Mouse (Mus musculus): ENCODE measurements around the gene Tnfrsf21. TPM values are rescaled to one million over a fixed set of nuclear protein-coding genes. Genes with fewer than 3 reads are reported as not detected.
A peak's percentile ranks its signal among the peaks of the same experiment; 100 is the strongest.

Tnfrsf21 gene
- 20.8 and 25.4 TPM in 2 replicates for polyA plus RNA-seq (2014; fragmentation: Nextera tagmentation; extraction: Ambion mirVana)

DNA sequence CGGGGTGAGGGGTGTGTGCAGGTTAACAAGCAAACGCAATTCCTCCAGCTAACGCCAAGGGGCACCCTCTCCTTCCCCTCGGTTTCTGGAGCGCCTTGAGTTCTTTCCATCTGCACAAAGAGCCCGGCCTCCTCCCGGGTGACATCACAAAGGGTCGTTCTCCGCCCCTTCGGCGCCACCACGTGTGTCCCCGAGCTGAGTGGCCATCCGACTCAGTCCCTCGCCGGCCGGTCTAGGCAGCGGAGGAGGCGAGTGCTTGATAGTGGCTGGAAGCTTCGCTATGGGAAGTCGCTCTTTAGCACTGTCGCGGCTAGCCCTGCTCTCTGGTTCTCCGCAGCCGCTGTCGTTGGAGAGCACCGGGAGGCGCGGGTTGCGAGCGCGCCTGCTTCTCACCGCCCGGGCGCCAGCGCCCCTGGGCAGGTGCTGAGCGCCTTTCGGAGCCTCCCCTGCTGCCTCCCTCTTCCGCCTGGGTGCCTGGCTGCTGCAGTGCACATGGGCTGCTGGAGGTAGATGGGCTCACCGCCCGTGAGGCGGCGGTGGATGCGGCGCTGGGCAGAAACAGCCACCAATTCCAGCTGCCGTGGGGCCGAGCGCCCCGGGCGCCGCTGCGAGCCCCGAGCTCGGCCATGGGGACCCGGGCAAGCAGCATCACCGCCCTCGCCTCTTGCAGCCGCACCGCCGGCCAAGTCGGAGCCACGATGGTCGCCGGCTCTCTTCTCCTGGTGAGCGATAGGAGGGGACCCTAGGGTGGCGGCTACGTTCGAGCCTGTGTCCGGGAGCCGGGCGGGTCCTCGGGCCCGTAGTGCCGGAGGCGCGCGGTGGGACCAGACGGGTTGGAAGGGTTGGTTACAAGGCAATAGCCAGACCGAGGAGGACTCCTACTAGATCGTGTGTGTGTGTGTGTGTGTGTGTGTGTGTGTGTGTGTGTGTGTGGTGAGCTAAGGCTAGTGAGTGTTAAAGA, at the start of gene Tnfrsf21:
Gene Tnfrsf21 (plus strand): TSS at position 185 of the 961 bp plus-strand sequence.
- Histone ChIP-seq H3K4me3 (ENCODE audit: low read depth, low read length) (peak within 1 kb of the TSS; percentile 83), H3K36me3 (replicated peaks; ENCODE audit: control insufficient read depth, insufficient read depth, low read depth, low read length) (no peaks in the 10 kb centered on the region), H3K9ac (replicated peaks; ENCODE audit: low read length) (peak within 1 kb of the TSS; percentile 86), H3K27ac (replicated peaks; ENCODE audit: low read depth, low read length) (0 out of 2 replicates have a peak within 1 kb of the TSS, but pooled peaks have one; percentile 20), H3K4me2 (ENCODE audit: low read depth, low read length) (peak within 1 kb of the TSS; percentile 94), H3K4me1 (ENCODE audit: control insufficient read depth, insufficient read depth, low read length) (no peaks in the 10 kb centered on the region), H3K27me3 (ENCODE audit: control insufficient read depth, insufficient read depth, low read length) (no peaks in the 10 kb centered on the region), H3K9me3 (replicated peaks; ENCODE audit: control insufficient read depth, low read length) (no peaks in the 10 kb centered on the region)
- DNase-seq (ENCODE audit: low spot score) = peak; percentile 95
- under 1% methylated on average over 77 of the region's 80 CpGs for WGBS
- ATAC-seq (replicated peaks; ENCODE audit: insufficient number of reproducible peaks, low FRiP score, low TSS enrichment, low read depth) = peak; percentile 92

DNA sequence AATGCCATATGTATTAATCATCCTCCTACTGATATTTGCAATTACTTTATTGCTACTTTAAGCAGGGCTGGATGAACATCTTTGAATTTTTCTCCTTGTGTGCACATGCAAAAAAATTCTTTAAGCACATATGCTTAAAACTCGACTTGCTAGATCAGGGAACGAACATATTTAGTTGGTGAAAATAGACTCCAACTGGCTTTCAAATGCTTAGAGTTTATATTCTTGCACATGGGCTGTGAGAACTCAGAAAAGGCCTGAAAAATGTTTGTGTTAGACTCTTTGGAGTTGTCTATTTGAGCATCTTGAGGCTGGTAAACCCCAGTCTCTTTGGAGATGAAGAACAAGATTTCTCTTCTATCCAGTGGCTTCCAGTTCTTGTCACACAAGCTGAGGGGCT, 48.2 kb upstream of the Tnfrsf21 start:
- no peaks in the 10 kb centered on the region for H3K36me3 ChIP-seq (replicated peaks; ENCODE audit: control insufficient read depth, insufficient read depth, low read depth, low read length)
- 82% methylated on average over 2 of the region's 2 CpGs for WGBS
- no peak overlapping the region for H3K9ac ChIP-seq (replicated peaks; ENCODE audit: low read length)
- no peak overlapping the region for H3K4me3 ChIP-seq (ENCODE audit: low read depth, low read length)
- no peak for ATAC-seq (replicated peaks; ENCODE audit: insufficient number of reproducible peaks, low FRiP score, low TSS enrichment, low read depth)
- DNase-seq (ENCODE audit: low spot score) = no peak
- no peak overlapping the region for H3K4me2 ChIP-seq (ENCODE audit: low read depth, low read length)
- no peak overlapping the region for H3K27ac ChIP-seq (replicated peaks; ENCODE audit: low read depth, low read length)
- H3K9me3 ChIP-seq (replicated peaks; ENCODE audit: control insufficient read depth, low read length) = no peaks in the 10 kb centered on the region
- H3K4me1 ChIP-seq (ENCODE audit: control insufficient read depth, insufficient read depth, low read length) = no peaks in the 10 kb centered on the region
- no peaks in the 10 kb centered on the region for H3K27me3 ChIP-seq (ENCODE audit: control insufficient read depth, insufficient read depth, low read length)

DNA sequence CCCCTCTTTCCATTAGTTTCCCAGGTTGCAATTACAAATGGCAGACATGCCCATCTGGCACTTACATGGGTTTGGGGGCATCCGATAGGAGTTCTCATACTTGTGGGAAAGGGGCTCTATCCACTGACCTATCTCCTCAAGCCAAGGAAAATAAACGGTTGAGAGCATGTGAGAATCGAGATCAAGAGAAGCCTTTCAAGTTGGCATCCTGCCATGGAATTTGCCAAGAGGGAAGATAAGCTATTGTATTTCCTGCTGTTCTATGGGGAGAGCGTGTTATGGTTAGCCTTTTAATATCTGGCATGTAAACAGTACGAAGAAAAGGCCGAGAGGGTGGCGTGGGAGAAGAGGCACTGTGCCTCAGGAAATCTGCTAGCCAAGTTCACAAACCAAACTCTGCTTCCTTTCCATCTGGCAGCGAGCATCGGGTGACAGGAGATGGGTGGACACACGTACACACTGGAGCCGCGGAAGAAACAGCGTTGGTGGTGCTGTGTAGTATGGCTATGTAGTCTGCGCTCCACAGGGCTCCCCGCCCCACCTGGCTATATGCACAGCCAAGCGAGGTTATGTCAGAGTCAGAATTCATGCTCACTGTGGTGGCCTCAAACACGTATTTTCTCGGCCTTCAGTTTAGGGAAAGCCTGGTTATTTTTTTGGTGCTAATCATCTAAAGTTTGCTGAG, 40.9 kb upstream of the Tnfrsf21 start:
- Histone ChIP-seq H3K9ac (replicated peaks; ENCODE audit: low read length) (no peak overlapping the region), H3K27me3 (ENCODE audit: control insufficient read depth, insufficient read depth, low read length) (no peaks in the 10 kb centered on the region), H3K4me3 (ENCODE audit: low read depth, low read length) (no peak overlapping the region), H3K4me1 (ENCODE audit: control insufficient read depth, insufficient read depth, low read length) (no peaks in the 10 kb centered on the region), H3K4me2 (ENCODE audit: low read depth, low read length) (no peak overlapping the region), H3K36me3 (replicated peaks; ENCODE audit: control insufficient read depth, insufficient read depth, low read depth, low read length) (no peaks in the 10 kb centered on the region), H3K9me3 (replicated peaks; ENCODE audit: control insufficient read depth, low read length) (no peaks in the 10 kb centered on the region), H3K27ac (replicated peaks; ENCODE audit: low read depth, low read length) (no peak overlapping the region)
- DNase-seq (ENCODE audit: low spot score) (no peak), ATAC-seq (replicated peaks; ENCODE audit: insufficient number of reproducible peaks, low FRiP score, low TSS enrichment, low read depth) (no peak)
- WGBS = 76% methylated on average over 18 of the region's 18 CpGs

GRCm38 (mm10) chr17:42977766-42978165, 38.6 kb upstream of the Tnfrsf21 start:
- no peaks in the 10 kb centered on the region for H3K9me3 ChIP-seq (replicated peaks; ENCODE audit: control insufficient read depth, low read length)
- no peak overlapping the region for H3K9ac ChIP-seq (replicated peaks; ENCODE audit: low read length)
- WGBS = 69% methylated on average over 7 of the region's 7 CpGs
- no peaks in the 10 kb centered on the region for H3K4me1 ChIP-seq (ENCODE audit: control insufficient read depth, insufficient read depth, low read length)
- no peaks in the 10 kb centered on the region for H3K27me3 ChIP-seq (ENCODE audit: control insufficient read depth, insufficient read depth, low read length)
- H3K4me2 ChIP-seq (ENCODE audit: low read depth, low read length) = no peak overlapping the region
- no peak for ATAC-seq (replicated peaks; ENCODE audit: insufficient number of reproducible peaks, low FRiP score, low TSS enrichment, low read depth)
- DNase-seq (ENCODE audit: low spot score) = no peak
- no peaks in the 10 kb centered on the region for H3K36me3 ChIP-seq (replicated peaks; ENCODE audit: control insufficient read depth, insufficient read depth, low read depth, low read length)
- no peak overlapping the region for H3K4me3 ChIP-seq (ENCODE audit: low read depth, low read length)
- H3K27ac ChIP-seq (replicated peaks; ENCODE audit: low read depth, low read length) = no peak overlapping the region

DNA sequence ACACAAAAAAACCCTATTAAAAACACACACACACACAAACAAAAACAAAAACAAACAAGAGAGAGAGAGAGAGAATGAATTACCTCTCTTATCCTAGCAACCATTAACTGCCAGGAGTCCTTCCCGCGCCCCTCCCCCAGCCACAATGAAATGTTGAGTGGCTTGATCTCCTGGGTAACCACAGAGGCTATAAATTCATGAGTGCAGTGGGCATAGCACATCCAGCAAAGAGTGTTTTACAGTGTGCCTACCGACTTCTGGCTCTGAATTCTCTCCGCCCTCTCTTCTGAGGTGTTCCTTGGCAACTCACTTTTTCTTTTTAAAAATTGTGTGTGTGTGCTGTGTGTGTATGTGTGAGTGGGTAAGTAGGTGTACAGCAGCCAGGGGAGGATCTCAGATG, 38.0 kb upstream of the Tnfrsf21 start:
- WGBS = 81% methylated on average over 4 of the region's 4 CpGs
- DNase-seq (ENCODE audit: low spot score) = no peak
- no peak for ATAC-seq (replicated peaks; ENCODE audit: insufficient number of reproducible peaks, low FRiP score, low TSS enrichment, low read depth)

GRCm38 (mm10) chr17:42981806-42982205, 34.5 kb upstream of the Tnfrsf21 start:
- 86% methylated on average over 3 of the region's 3 CpGs for WGBS
- H3K4me2 ChIP-seq (ENCODE audit: low read depth, low read length) = no peak overlapping the region
- no peak overlapping the region for H3K27ac ChIP-seq (replicated peaks; ENCODE audit: low read depth, low read length)
- H3K36me3 ChIP-seq (replicated peaks; ENCODE audit: control insufficient read depth, insufficient read depth, low read depth, low read length) = no peaks in the 10 kb centered on the region
- H3K27me3 ChIP-seq (ENCODE audit: control insufficient read depth, insufficient read depth, low read length) = no peaks in the 10 kb centered on the region
- DNase-seq (ENCODE audit: low spot score) = no peak
- H3K9ac ChIP-seq (replicated peaks; ENCODE audit: low read length) = no peak overlapping the region
- no peak overlapping the region for H3K4me3 ChIP-seq (ENCODE audit: low read depth, low read length)
- no peak for ATAC-seq (replicated peaks; ENCODE audit: insufficient number of reproducible peaks, low FRiP score, low TSS enrichment, low read depth)
- no peaks in the 10 kb centered on the region for H3K9me3 ChIP-seq (replicated peaks; ENCODE audit: control insufficient read depth, low read length)
- H3K4me1 ChIP-seq (ENCODE audit: control insufficient read depth, insufficient read depth, low read length) = no peaks in the 10 kb centered on the region

More for the DNA sequence above, 38.0 kb upstream of the Tnfrsf21 start:
- H3K27ac ChIP-seq (replicated peaks; ENCODE audit: low read depth, low read length) = no peak overlapping the region
- H3K27me3 ChIP-seq (ENCODE audit: control insufficient read depth, insufficient read depth, low read length) = no peaks in the 10 kb centered on the region
- no peaks in the 10 kb centered on the region for H3K36me3 ChIP-seq (replicated peaks; ENCODE audit: control insufficient read depth, insufficient read depth, low read depth, low read length)
- no peaks in the 10 kb centered on the region for H3K4me1 ChIP-seq (ENCODE audit: control insufficient read depth, insufficient read depth, low read length)
- no peak overlapping the region for H3K4me2 ChIP-seq (ENCODE audit: low read depth, low read length)
- no peak overlapping the region for H3K4me3 ChIP-seq (ENCODE audit: low read depth, low read length)
- no peaks in the 10 kb centered on the region for H3K9me3 ChIP-seq (replicated peaks; ENCODE audit: control insufficient read depth, low read length)
- no peak overlapping the region for H3K9ac ChIP-seq (replicated peaks; ENCODE audit: low read length)

DNA sequence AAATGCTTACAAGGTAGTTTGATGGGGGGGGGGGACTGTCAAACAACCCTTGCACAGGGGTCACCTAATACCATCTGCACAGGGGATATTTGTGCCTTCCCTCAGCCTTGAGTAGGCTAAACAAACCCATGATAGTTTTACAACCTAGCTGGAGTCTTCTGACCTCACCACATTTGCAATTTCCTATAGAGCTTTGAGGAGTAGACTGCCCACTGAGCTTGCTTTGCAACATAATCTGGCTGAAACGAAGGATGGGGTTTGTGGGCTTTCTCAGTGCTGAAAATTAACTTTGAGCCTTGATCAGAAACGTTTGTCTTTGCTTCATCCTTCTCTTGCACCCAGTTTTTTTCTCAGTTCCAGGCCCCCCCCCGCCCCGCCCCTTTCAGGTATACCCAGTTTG, 33.8 kb upstream of the Tnfrsf21 start:
- no peaks in the 10 kb centered on the region for H3K27me3 ChIP-seq (ENCODE audit: control insufficient read depth, insufficient read depth, low read length)
- H3K9me3 ChIP-seq (replicated peaks; ENCODE audit: control insufficient read depth, low read length) = no peaks in the 10 kb centered on the region
- H3K4me1 ChIP-seq (ENCODE audit: control insufficient read depth, insufficient read depth, low read length) = no peaks in the 10 kb centered on the region
- no peak overlapping the region for H3K27ac ChIP-seq (replicated peaks; ENCODE audit: low read depth, low read length)
- 50% methylated on average over 4 of the region's 4 CpGs for WGBS
- no peaks in the 10 kb centered on the region for H3K36me3 ChIP-seq (replicated peaks; ENCODE audit: control insufficient read depth, insufficient read depth, low read depth, low read length)
- DNase-seq (ENCODE audit: low spot score) = no peak
- H3K9ac ChIP-seq (replicated peaks; ENCODE audit: low read length) = no peak overlapping the region
- no peak overlapping the region for H3K4me3 ChIP-seq (ENCODE audit: low read depth, low read length)
- no peak for ATAC-seq (replicated peaks; ENCODE audit: insufficient number of reproducible peaks, low FRiP score, low TSS enrichment, low read depth)
- H3K4me2 ChIP-seq (ENCODE audit: low read depth, low read length) = no peak overlapping the region

Measured in embryonic facial prominence, embryonic 11.5 days (tissue).